Mouse (Mus musculus) CD4-positive, CD25-positive, alpha-beta regulatory T cell (primary cell): ENCODE data around the gene Rspry1. TPM values are rescaled to one million over a fixed set of nuclear protein-coding genes. Genes with fewer than 3 reads are reported as not detected.

Source experiments
- polyA plus RNA-seq: library from polyadenylated mRNA; unstranded; fragments of 100-300 nt; shearing (Covaris generic); gene quantifications from one replicate; pipeline ENCODE4 v1.2.1, GENCODE M21; 2017

The Rspry1 gene
- polyA plus RNA-seq: 61.6 TPM

DNA sequence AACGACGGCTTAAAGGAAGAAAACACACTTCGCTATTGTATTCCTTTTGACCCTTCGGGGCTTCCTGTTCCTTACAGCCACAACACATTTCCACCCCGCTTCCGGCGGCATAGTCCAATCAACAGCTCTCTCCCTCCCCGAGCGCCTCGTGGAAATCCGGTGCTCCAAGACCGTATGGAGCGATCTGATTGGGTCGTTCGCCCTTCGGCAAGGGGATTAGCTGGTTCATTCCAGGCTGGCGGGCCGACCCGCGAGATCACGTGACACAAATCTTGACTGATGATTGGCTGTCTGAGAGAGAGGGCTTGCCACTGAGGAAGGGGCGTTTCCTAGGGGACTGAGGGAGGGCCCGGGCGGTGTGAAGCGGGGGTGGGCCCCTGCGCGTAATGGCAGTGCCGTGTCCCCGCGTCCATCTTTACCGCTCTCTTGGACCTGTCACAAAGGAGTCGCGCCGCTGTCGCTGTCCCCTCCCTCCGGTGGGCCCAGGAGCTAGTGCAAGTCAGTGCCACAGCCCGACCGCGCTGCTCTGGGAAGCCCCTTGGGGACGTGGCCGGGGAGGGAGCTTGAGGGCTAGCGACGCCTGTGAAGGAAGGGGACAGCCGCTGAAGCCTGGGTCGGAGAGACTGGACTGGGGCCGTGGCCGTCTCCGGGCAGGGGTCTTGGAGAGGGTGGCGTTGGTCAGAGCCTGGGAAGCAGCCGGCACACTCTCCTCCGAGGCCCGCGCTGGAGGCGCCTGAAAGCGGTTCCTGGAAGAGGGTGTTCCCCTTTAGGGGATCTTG is at the start of gene Rspry1, which contains the start of gene Fam192a:
TSS of gene Rspry1 (plus strand) at position 331 of the 779 bp plus-strand sequence.
TSS of gene Fam192a (minus strand) at position 391 of the 779 bp plus-strand sequence.

GRCm38 (mm10) chr8:94666456-94667308 is 64.9 kb downstream of the Rspry1 start, which contains the start of gene Arl2bp:
Gene Arl2bp, plus strand, starts transcription at chr8:94666600.

GRCm38 (mm10) chr8:94695994-94696384 is 94.3 kb downstream of the Rspry1 start, which contains the start of gene Pllp:
Gene Pllp, minus strand, starts transcription at chr8:94696278.

Other genes with a start within 250 kb of the Rspry1 start
- gene Herpud1, start 215.5 kb upstream of the Rspry1 start, polyA plus RNA-seq: 129 TPM
- 220 TPM for gene Nlrc5, start 167.6 kb upstream of the Rspry1 start, polyA plus RNA-seq
- 1.4 TPM for gene Cpne2, start 68.9 kb upstream of the Rspry1 start, polyA plus RNA-seq
- gene Fam192a, start 60 bp downstream of the Rspry1 start, polyA plus RNA-seq: 82.1 TPM
- 191 TPM for gene Arl2bp, start 64.7 kb downstream of the Rspry1 start, polyA plus RNA-seq
- not detected for gene Pllp, start 94.3 kb downstream of the Rspry1 start, polyA plus RNA-seq
- gene Ccl22, start 143.7 kb downstream of the Rspry1 start, polyA plus RNA-seq: not detected
- gene Cx3cl1, start 170.1 kb downstream of the Rspry1 start, polyA plus RNA-seq: 0.31 TPM
- gene Ccl17, start 208.5 kb downstream of the Rspry1 start, polyA plus RNA-seq: not detected
- gene Coq9, start 236.4 kb downstream of the Rspry1 start, polyA plus RNA-seq: 66.1 TPM
- 91.4 TPM for gene Ciapin1, start 236.4 kb downstream of the Rspry1 start, polyA plus RNA-seq